Mouse (Mus musculus) heart, embryonic 13.5 days (tissue): ENCODE data around the gene Mdh2. TPM values are rescaled to one million over a fixed set of nuclear protein-coding genes. Genes with fewer than 3 reads are reported as not detected.
A peak's percentile ranks its signal among the peaks of the same experiment; 100 is the strongest.

ENCODE experiments used
- ATAC-seq: fragments of 200-750 bp; cut with Nextera tagmentation; 2 replicates; pipeline ENCODE4 v1.8.0; 2017; ENCODE audit warnings: moderate TSS enrichment; ENCODE audit not compliant: insufficient number of reproducible peaks, low FRiP score, low TSS enrichment; ENCODE audit errors: extremely low read depth
- H3K27ac ChIP-seq: fragments of 300-500 bp; sonication (generic); replicated peaks from 2 replicates; pipeline ENCODE4 v1.5.1; 2015; ENCODE audit warnings: moderate library complexity, mild to moderate bottlenecking, inconsistent platforms
- H3K27me3 ChIP-seq: fragments of 300-500 bp; sonication (generic); replicated peaks from 2 replicates; pipeline ENCODE4 v1.6.1; 2015; ENCODE audit warnings: mild to moderate bottlenecking, inconsistent platforms
- H3K36me3 ChIP-seq: fragments of 300-500 bp; sonication (generic); 2 replicates; pipeline ENCODE4 v1.6.1; 2015; ENCODE audit warnings: mild to moderate bottlenecking, inconsistent platforms
- H3K4me1 ChIP-seq: fragments of 300-500 bp; sonication (generic); 2 replicates; pipeline ENCODE4 v1.6.1; 2015; ENCODE audit warnings: inconsistent platforms
- H3K4me2 ChIP-seq: fragments of 300-500 bp; sonication (generic); 2 replicates; pipeline ENCODE4 v1.6.1; 2015; ENCODE audit warnings: inconsistent platforms, mild to moderate bottlenecking, moderate library complexity
- H3K4me3 ChIP-seq: fragments of 300-500 bp; sonication (generic); 2 replicates; pipeline ENCODE4 v1.5.1; 2015; ENCODE audit warnings: moderate library complexity, mild to moderate bottlenecking, inconsistent platforms
- H3K9ac ChIP-seq: fragments of 300-500 bp; sonication (generic); 2 replicates; pipeline ENCODE4 v1.6.1; 2015; ENCODE audit warnings: inconsistent platforms, mild to moderate bottlenecking, moderate library complexity
- H3K9me3 ChIP-seq: fragments of 300-500 bp; sonication (generic); 2 replicates; pipeline ENCODE4 v1.6.1; 2016; ENCODE audit warnings: inconsistent platforms
- WGBS: fragments of 180-500 bp; shearing (Covaris S2); methylation state at CpG from one replicate; pipeline ENCODE4 v1.1.7; 2015; ENCODE audit warnings: mixed read lengths; 5-methylcytosine and 5-hydroxymethylcytosine counted together
- polyA plus RNA-seq: library from polyadenylated mRNA; unstranded; fragments of >200 nt; fragmentation: Nextera tagmentation; extraction: Ambion mirVana; gene quantifications from 2 replicates; pipeline ENCODE4 v1.2.1, GENCODE M21; 2015

Gene Mdh2
- polyA plus RNA-seq, 1 experiment from 2014 or later = 966 TPM

DNA sequence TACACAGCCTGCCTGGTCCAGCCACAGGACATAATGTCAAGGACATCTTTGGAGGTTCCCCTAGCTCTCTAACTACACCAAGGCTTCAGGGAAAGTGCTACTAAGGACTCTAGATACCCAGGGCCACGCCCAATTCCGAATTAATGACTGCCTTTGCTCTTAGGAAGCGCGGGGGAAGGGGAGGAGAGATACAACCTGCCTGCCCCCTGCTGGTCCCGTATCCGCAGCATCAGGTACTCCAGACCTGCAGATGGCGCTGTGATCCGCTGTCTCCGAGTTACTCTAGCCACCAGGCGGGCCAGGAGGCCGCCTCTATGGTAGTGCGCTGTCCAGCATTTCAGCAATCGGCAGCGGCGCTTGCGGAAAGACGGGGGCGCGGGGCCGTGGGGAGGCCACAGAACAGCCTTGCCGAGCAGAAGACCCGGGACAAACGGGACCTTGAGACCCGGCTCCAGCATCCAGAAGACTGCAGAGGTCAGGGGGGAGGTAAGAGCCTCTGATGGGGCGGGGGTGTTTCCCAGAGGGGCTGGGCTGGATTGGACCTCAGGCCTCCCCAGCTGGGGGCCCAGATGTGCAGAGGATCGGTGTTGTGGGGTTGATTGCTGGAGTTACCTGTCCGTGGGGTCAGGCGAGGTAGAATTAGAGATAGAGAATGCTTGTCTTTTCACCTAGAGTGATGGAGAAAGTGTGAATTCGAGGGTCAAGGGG, 28.4 kb downstream of the Mdh2 start, which contains the start of gene Srrm3:
TSS of gene Srrm3 (plus strand) at position 336 of the 708 bp plus-strand sequence.
- H3K4me2 ChIP-seq = 0 out of 2 replicates have a peak within 1 kb of the TSS, but pooled peaks have one; percentile 8
- H3K4me1 ChIP-seq = peaks cover 6% of the 10 kb centered on the region
- H3K9me3 ChIP-seq = no peaks in the 10 kb centered on the region
- H3K4me3 ChIP-seq = no peak within 1 kb of the TSS
- ATAC-seq = no peak
- peaks cover 32% of the 10 kb centered on the region for H3K27me3 ChIP-seq
- H3K27ac ChIP-seq = no peak within 1 kb of the TSS
- H3K36me3 ChIP-seq = no peaks in the 10 kb centered on the region
- WGBS = 4% methylated on average over 29 of the region's 29 CpGs
- H3K9ac ChIP-seq = no peak within 1 kb of the TSS

DNA sequence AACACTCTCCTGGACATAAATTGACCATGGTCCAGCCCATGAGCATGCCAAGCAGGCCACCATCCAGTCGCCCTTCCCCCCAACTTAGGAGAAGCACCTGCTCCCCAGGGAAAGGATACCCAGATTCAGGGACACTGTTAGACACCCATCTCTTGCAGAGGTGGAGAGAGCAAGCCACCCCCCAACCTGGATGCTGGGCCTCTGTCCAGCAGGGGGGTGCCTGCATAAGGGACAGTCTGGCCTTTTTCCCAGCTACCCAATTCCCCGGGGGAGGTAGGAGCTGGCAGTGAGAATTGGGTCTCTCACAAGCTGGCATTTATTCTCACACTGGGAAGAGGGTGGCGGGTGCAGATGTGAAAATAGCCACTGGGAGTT, 29.0 kb downstream of the Mdh2 start:
- H3K9me3 ChIP-seq = no peaks in the 10 kb centered on the region
- 30% methylated on average over 3 of the region's 3 CpGs for WGBS
- H3K4me1 ChIP-seq = peaks cover 6% of the 10 kb centered on the region; the same call in 1 of the 2 replicates
- no peak overlapping the region for H3K27ac ChIP-seq
- H3K4me2 ChIP-seq = no peak overlapping the region
- H3K36me3 ChIP-seq = no peaks in the 10 kb centered on the region
- peaks cover 33% of the 10 kb centered on the region for H3K27me3 ChIP-seq
- no peak for ATAC-seq
- no peak overlapping the region for H3K4me3 ChIP-seq
- H3K9ac ChIP-seq = no peak overlapping the region

DNA sequence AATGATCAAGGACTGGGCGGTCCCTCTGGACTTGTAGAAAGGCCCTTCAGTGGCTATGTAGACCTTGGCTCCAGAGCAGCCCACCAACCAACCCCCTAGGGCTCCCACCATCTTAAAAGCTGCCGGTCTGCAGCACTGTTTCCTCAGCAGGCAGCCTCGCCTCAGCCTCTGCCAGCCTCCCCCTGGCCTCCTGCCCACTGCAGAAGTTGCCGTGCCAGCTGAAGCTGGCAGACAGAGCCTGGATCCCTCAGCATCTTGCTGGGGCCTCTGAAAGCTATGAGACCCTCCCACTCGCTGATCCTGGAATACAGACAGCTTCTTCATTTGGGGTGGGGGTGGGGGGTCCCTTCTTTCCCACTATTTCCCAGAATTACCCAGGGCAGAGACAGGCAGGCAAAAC, 34.7 kb downstream of the Mdh2 start:
- no peak overlapping the region for H3K4me2 ChIP-seq
- no peaks in the 10 kb centered on the region for H3K36me3 ChIP-seq
- peaks cover 36% of the 10 kb centered on the region for H3K27me3 ChIP-seq
- H3K4me3 ChIP-seq = no peak overlapping the region
- H3K4me1 ChIP-seq = no peaks in the 10 kb centered on the region
- no peak overlapping the region for H3K27ac ChIP-seq
- ATAC-seq = no peak
- H3K9me3 ChIP-seq = no peaks in the 10 kb centered on the region
- no peak overlapping the region for H3K9ac ChIP-seq
- WGBS = 49% methylated on average over 5 of the region's 5 CpGs

DNA sequence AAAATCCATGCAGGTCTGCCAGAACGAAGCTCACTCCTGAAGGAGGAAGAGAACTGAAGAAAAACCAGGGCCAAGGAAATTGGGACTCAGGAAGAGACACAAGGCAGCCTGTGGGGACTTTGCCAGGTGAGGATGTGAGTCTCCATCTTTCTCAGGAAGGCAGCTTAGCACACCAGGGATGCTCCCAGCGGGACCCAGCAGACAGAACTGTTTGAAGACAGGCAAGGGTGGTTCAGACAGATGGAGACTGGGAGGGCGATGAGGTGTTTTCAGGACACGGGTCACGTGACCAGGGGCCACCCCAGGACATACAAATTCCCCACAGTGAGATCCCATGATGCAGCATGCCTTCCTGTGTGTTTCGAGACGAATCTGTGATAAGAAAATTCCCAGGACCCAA, 40.2 kb downstream of the Mdh2 start:
- Histone ChIP-seq H3K36me3 (no peaks in the 10 kb centered on the region), H3K9ac (no peak overlapping the region), H3K27ac (no peak overlapping the region), H3K9me3 (no peaks in the 10 kb centered on the region), H3K4me3 (no peak overlapping the region), H3K27me3 (peaks cover 76% of the 10 kb centered on the region), H3K4me1 (no peaks in the 10 kb centered on the region), H3K4me2 (no peak overlapping the region)
- 30% methylated on average over 7 of the region's 7 CpGs for WGBS
- no peak for ATAC-seq

DNA sequence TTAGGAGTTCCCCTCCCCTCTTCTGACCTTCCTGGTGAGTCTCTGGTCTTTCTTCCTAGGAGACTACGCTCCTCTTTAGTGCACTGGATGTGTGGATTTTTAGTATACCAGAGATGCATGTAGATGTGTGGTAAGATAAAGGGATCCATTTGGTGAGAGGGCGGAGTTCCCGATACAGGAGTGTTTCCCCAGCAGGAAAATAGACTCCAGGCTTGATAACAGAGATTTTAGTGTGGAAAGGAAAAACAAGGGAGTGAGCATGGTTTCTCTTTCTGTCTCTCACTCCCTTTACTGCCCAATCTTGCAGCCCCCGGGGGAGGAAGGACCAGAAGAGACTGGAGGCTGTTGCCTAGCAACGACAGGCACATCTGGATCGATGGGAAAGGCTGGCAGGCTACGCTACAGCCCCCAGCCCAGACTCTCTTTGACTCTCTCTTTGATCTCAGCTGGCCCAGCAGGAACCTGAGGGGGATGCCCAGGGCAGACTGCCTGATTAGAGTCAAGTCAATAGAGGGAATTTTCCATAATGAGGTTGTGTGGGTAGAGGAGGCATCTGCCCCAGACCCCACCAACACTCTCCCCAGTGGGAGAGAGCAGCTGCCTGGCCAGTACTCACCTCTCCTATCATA, 44.1 kb downstream of the Mdh2 start:
- H3K27ac ChIP-seq = no peak overlapping the region
- H3K27me3 ChIP-seq = peaks cover 63% of the 10 kb centered on the region
- ATAC-seq = no peak
- H3K4me3 ChIP-seq = no peak overlapping the region
- no peak overlapping the region for H3K4me2 ChIP-seq
- H3K4me1 ChIP-seq = no peaks in the 10 kb centered on the region
- WGBS = 22% methylated on average over 7 of the region's 7 CpGs
- no peak overlapping the region for H3K9ac ChIP-seq
- no peaks in the 10 kb centered on the region for H3K36me3 ChIP-seq
- H3K9me3 ChIP-seq = no peaks in the 10 kb centered on the region

DNA sequence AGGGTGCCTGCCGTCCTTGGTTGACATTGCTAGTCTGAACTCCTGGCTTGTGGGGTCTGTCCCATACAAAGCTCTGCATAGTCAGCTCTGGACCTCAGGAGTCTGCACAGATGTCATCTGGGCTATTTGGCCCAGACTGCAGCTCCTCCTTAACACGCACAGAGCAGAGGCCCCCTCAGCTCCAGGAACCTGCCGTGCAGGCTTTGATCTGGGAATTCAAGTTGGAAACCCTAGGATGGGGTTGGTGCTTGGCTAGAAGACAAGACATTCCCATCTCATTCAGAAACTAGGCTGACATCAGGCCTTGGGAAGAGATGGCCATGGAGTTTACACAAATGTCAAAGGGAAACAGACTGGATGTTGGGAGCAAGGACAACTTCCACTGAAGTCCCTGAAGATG, 46.2 kb downstream of the Mdh2 start:
- ATAC-seq = no peak
- Histone ChIP-seq H3K4me2 (no peak overlapping the region), H3K27me3 (peaks cover 42% of the 10 kb centered on the region), H3K4me3 (no peak overlapping the region), H3K36me3 (no peaks in the 10 kb centered on the region), H3K9ac (no peak overlapping the region), H3K27ac (no peak overlapping the region), H3K9me3 (no peaks in the 10 kb centered on the region), H3K4me1 (no peaks in the 10 kb centered on the region)
- WGBS = 53% methylated on average over 3 of the region's 3 CpGs

DNA sequence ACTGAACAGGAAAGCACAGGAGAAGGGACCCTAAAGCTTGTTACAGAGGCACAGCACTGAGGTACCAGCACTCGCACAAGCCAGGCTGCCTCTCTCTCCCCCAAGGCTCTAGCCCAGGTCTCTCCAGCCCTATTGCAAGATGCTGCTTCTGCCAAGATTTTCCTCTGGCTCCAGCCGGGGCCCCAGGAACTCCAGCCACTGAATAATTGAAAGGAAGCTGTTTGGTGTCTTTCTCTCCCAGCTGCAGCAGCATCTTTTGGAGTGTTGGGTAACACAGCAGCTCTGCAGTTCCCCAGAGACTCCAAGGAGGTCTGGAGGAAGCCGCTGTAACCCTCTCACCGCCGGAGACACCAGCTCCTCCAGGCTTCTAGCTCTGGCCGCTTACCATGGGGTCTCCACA, 47.9 kb downstream of the Mdh2 start:
- Histone ChIP-seq H3K27me3 (peaks cover 25% of the 10 kb centered on the region), H3K4me1 (no peaks in the 10 kb centered on the region), H3K4me3 (no peak overlapping the region), H3K36me3 (no peaks in the 10 kb centered on the region), H3K9me3 (no peaks in the 10 kb centered on the region), H3K4me2 (no peak overlapping the region), H3K9ac (no peak overlapping the region), H3K27ac (no peak overlapping the region)
- ATAC-seq = no peak
- 45% methylated on average over 6 of the region's 6 CpGs for WGBS

DNA sequence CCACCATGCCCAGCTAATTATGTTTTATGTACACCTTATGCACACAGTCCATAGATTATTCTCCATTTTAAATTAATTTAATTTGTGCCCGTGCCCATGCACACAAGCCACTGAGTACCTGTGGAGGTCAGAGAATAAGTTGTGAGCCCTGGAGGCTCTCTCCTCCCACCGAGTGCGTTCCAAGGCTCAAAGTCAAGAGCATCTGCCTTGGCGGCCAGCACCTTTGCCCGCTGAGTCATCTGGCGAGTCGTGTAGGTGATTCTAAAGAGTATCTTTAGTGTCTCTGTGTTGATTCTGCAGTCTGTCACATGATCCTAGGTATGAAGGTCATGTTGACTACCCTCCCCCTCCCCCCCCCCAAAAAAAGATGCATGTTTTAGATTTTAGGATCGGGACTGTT, 51.1 kb downstream of the Mdh2 start:
- 78% methylated on average over 8 of the region's 8 CpGs for WGBS
- H3K4me1 ChIP-seq = no peaks in the 10 kb centered on the region
- ATAC-seq = no peak
- H3K36me3 ChIP-seq = no peaks in the 10 kb centered on the region
- no peaks in the 10 kb centered on the region for H3K9me3 ChIP-seq
- H3K9ac ChIP-seq = no peak overlapping the region
- no peak overlapping the region for H3K4me3 ChIP-seq
- H3K27me3 ChIP-seq = peaks cover 20% of the 10 kb centered on the region
- no peak overlapping the region for H3K27ac ChIP-seq
- H3K4me2 ChIP-seq = no peak overlapping the region

DNA sequence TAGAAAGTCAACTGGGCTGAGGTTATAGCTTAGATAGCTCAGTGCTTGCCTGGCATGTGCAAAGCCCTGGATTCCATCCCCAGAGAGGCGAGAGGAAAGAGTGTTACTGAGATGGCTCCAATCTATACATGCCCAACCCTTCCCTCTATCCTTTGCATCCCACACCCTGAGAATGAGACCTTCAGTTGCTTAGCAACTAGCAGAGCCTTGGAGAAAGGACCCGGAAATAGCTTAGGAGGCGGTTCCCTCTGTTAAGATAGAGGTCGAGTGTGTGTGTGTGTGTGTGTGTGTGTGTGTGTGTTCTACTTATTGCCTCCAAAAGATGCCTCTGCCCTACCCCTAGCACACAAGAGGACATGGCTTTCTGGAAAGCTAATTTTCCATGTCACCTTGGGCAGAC, 54.4 kb downstream of the Mdh2 start:
- ATAC-seq = no peak
- Histone ChIP-seq H3K4me3 (no peak overlapping the region), H3K9ac (no peak overlapping the region), H3K4me1 (peaks cover 13% of the 10 kb centered on the region), H3K36me3 (no peaks in the 10 kb centered on the region), H3K27ac (no peak overlapping the region), H3K9me3 (no peaks in the 10 kb centered on the region), H3K4me2 (no peak overlapping the region), H3K27me3 (peaks cover 43% of the 10 kb centered on the region)
- 22% methylated on average over 4 of the region's 4 CpGs for WGBS

DNA sequence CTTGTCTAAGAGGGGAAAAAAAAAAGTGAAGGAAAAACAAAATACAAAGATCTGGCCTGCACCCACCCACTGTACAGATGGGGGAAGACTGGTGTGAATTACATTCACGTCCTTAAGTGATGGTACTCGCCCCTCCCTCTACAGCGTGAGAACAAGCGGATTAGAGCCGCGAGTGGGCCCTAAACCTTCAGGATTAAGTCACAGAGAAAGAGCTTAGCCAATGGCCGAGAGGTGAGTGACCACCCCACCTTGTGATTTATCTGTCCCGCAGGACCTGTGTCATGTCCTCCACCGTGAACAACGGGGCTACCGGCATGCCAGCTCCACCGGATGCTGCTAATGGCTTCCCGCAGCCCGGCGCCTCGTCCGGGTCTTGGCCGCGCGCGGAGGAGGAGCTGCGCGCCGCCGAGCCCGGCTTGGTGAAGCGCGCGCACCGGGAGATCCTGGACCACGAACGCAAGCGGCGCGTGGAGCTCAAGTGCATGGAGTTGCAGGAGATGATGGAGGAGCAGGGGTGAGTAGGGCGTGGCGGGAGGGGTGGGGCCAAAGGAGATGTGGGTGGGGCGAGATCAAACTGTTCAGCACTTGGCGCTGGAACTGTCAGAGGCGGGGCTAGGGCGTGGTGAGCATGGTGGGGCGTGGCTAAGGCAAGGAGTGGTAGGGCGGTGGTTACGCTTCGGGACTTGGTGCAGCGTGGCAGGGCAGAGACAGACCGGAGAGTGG, 56.6 kb downstream of the Mdh2 start:
- peak overlapping the region; percentile 50 for H3K9ac ChIP-seq
- peaks cover 13% of the 10 kb centered on the region for H3K4me1 ChIP-seq
- peak overlapping the region; percentile 58 for H3K4me3 ChIP-seq
- H3K27ac ChIP-seq = no peak overlapping the region
- no peaks in the 10 kb centered on the region for H3K36me3 ChIP-seq
- H3K9me3 ChIP-seq = no peaks in the 10 kb centered on the region
- ATAC-seq = peak; percentile 74
- H3K27me3 ChIP-seq = peaks cover 49% of the 10 kb centered on the region
- WGBS = 1% methylated on average over 47 of the region's 47 CpGs
- peak overlapping the region; percentile 89 for H3K4me2 ChIP-seq

DNA sequence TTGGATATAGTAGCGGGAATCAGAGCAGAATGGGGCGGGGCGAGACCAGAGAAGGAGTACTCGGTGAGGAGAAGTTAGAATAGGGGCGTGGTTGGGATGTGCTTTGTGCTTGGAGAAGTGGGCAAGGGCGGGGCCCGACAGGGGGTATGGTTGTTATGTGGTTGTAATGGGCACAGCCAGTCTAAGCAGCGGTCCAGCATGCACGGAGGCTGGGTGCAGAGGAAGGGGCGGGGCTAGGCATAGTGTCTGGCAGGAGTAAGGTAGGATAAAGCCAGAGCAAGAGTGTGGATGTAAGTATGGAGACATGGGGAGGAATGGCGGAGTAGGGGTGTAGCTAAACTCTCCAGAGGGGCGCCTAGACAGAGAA, 57.2 kb downstream of the Mdh2 start:
- ATAC-seq = peak; percentile 32; the same call in 1 of the 2 replicates
- 0 out of 2 replicates have a peak overlapping the region, but pooled peaks have one; percentile 50 for H3K9ac ChIP-seq
- peak overlapping the region; percentile 58 for H3K4me3 ChIP-seq
- peaks cover 54% of the 10 kb centered on the region for H3K27me3 ChIP-seq
- H3K4me2 ChIP-seq = peak overlapping the region; percentile 89
- no peak overlapping the region for H3K27ac ChIP-seq
- H3K4me1 ChIP-seq = peaks cover 13% of the 10 kb centered on the region
- WGBS = 5% methylated on average over 12 of the region's 12 CpGs
- no peaks in the 10 kb centered on the region for H3K9me3 ChIP-seq
- no peaks in the 10 kb centered on the region for H3K36me3 ChIP-seq
